Mouse (Mus musculus): ENCODE measurements around the gene Scgb1c1.
"Not testable (repeated sequence)": the region's sequence is repeated elsewhere in the genome, so short reads cannot be mapped to it uniquely, and the experiment has no call there.

Scgb1c1 gene

DNA sequence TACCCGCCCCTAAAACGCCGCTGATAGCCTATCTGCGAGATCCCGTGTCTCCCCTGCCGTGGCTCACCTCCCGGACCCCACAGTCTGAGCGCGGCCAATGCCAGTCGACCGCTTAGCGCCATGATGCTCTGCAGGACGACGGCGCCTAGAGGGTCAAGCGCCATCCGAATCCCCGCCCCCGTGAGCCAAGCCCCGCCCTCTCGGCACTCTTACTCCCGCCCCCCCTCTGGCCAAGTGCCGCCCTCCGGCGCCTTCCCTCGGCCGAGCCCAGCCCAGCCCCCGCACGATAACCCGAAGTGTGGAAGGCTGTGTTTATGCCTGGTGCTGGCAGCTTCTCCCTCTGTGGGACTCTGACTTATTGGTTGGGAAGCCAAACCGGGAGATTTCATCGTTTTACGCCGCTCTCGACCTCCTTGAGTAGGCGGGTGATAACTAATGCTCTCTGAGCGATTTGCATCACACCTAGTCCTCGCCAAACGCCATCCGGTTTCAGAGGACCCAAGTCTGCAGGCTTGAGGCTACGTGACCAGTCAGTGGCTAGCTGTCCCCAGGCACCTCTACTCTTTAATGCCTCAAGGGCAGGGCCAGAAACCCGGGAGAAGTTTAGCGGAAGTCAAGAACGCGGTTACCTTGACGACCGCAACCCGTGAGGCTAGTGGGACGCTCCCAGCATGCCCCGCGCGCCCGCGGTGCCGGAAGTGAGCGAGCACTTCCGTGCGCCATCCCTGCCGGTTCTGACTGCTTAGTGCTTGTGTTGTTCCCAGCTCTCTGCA lies 36.5 kb downstream of the Scgb1c1 start, which contains the start of the genes Psmd13 and Sirt3:
TSS of gene Psmd13 (plus strand) at position 273 of the 773 bp plus-strand sequence.
TSS of gene Sirt3 (minus strand) at position 614 of the 773 bp plus-strand sequence.
- peak; percentile 92 for DNase-seq

DNA sequence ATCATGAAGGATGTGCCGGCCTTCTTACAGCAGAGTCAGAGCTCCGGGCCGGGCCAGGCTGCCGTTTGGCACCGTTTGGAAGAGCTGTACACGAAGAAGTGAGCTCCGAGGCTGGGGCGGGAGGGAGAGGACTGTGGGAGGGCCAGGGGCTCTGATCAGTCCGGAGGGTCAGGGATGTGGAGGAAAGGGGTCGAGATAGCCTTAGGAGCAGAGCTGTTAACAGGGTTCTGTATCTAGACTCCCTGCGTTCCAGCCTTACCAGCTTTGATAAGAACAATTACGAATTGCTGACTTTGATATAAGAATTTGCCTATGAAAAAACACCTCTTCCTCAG lies 37.1 kb downstream of the Scgb1c1 start:
- no peak for DNase-seq

DNA sequence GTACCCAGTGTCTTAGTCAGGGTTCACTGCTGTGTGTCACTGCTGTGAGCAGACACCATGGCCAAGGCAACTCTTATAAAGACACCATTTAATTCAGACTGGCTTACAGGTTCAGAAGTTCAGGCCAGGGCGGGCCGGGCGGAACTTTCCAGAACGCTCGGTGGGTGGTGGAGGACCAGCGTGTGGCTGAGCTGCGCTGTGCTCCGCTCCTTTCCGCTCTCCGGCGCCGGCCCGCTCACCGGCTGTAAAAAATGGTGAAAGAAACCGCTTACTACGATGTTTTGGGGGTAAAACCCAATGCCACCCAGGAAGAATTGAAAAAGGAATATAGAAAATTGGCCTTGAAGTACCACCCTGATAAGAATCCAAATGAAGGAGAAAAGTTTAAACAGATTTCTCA lies 45.3 kb downstream of the Scgb1c1 start:
- not testable (repeated sequence) for DNase-seq

DNA sequence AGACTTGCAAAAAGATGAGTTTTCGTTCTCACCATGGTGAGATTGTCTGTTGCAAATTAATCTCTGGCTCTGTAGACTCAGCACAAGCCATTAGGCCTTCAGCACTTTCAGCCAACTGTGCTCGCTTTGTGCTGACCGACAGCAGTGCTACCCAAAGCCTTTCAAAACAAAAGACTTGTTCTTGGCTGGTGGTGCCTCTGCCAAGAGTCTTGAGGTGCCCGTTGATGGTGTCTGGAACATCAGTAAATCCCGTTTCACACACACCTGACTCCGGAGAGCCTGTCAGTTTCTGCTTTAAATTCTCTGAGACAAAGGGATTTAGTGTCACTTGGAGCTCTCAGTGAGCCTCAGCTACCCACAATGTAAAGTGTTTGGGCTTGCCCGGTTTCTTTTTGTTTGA lies 48.7 kb downstream of the Scgb1c1 start:
- no peak for DNase-seq

DNA sequence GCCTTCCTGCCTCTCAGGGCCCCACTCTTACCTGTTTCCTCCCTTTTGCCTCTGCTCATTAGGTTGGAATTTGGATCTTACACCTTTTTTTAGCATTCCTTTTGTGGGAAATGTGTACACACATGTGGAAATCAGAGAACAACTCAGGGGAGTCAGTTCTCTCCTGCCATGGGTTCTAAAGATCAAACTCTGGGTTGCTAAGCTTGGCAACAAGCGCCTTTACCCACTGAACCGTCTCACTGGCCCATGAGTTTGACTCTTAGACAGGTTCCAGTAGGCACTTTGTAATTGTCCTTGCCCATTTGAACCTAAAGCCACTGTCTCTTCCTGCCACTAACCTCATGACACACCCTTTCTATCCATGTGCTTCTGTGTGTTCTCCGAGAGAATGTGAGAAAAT lies 49.3 kb downstream of the Scgb1c1 start:
- no peak for DNase-seq
